Mouse (Mus musculus) neural tube, embryonic 12.5 days (tissue): ENCODE results near the gene Cadm3. TPM values are rescaled to one million over a fixed set of nuclear protein-coding genes. Genes with fewer than 3 reads are reported as not detected.

Experiments
- ATAC-seq: fragments of 200-750 bp; cut with Nextera tagmentation; 2 replicates; pipeline ENCODE4 v1.8.0; 2017; ENCODE audit warnings: low read depth, mild to moderate bottlenecking, moderate TSS enrichment, moderate library complexity; ENCODE audit not compliant: low FRiP score
- H3K27ac ChIP-seq: fragments of 300-500 bp; sonication (generic); 2 replicates; pipeline ENCODE4 v1.5.1; 2016
- H3K27me3 ChIP-seq: fragments of 300-500 bp; sonication (generic); replicated peaks from 2 replicates; pipeline ENCODE4 v1.6.1; 2016; ENCODE audit warnings: mild to moderate bottlenecking
- H3K36me3 ChIP-seq: fragments of 300-500 bp; sonication (generic); 2 replicates; pipeline ENCODE4 v1.6.1; 2016; ENCODE audit warnings: mild to moderate bottlenecking
- H3K4me1 ChIP-seq: fragments of 300-500 bp; sonication (generic); 2 replicates; pipeline ENCODE4 v1.6.1; 2016
- H3K4me2 ChIP-seq: fragments of 300-500 bp; sonication (generic); replicated peaks from 2 replicates; pipeline ENCODE4 v1.6.1; 2016; ENCODE audit warnings: mild to moderate bottlenecking
- H3K4me3 ChIP-seq: fragments of 300-500 bp; sonication (generic); 2 replicates; pipeline ENCODE4 v1.5.1; 2016
- H3K9ac ChIP-seq: fragments of 300-500 bp; sonication (generic); 2 replicates; pipeline ENCODE4 v1.6.1; 2016; ENCODE audit warnings: mild to moderate bottlenecking
- H3K9me3 ChIP-seq: fragments of 300-500 bp; sonication (generic); 2 replicates; pipeline ENCODE4 v1.6.1; 2016; ENCODE audit warnings: mild to moderate bottlenecking
- WGBS: fragments of 180-500 bp; shearing (Covaris S2); methylation state at CpG from one replicate; pipeline ENCODE4 v1.1.7; 2016; 5-methylcytosine and 5-hydroxymethylcytosine counted together
- polyA plus RNA-seq: library from polyadenylated mRNA; unstranded; fragments of >200 nt; fragmentation: Nextera tagmentation; extraction: Ambion mirVana; gene quantifications from 2 replicates; pipeline ENCODE4 v1.2.1, GENCODE M21; 2016

The Cadm3 gene
- polyA plus RNA-seq, 1 experiment from 2014 or later: 36.0 TPM

GRCm38 (mm10) chr1:173371586-173371985 lies 4.1 kb upstream of the Cadm3 start:
- Histone ChIP-seq H3K4me1 (peaks cover 12% of the 10 kb centered on the region), H3K9ac (no peak overlapping the region), H3K4me3 (no peak overlapping the region), H3K9me3 (no peaks in the 10 kb centered on the region), H3K36me3 (no peaks in the 10 kb centered on the region), H3K4me2 (no peak overlapping the region), H3K27me3 (no peaks in the 10 kb centered on the region), H3K27ac (no peak overlapping the region)
- ATAC-seq: no peak
- 84% methylated on average over 6 of the region's 6 CpGs for WGBS

GRCm38 (mm10) chr1:173370456-173370855 lies 3.0 kb upstream of the Cadm3 start:
- WGBS: 70% methylated on average over 6 of the region's 6 CpGs
- no peak overlapping the region for H3K27ac ChIP-seq
- ATAC-seq: no peak

GRCm38 (mm10) chr1:173369611-173370010 lies 2.1 kb upstream of the Cadm3 start:
- 72% methylated on average over 2 of the region's 2 CpGs for WGBS
- no peak for ATAC-seq

More at GRCm38 (mm10) chr1:173370456-173370855, 3.0 kb upstream of the Cadm3 start:
- Histone ChIP-seq H3K4me1 (peaks cover 23% of the 10 kb centered on the region), H3K27me3 (no peaks in the 10 kb centered on the region), H3K36me3 (no peaks in the 10 kb centered on the region), H3K4me3 (no peak overlapping the region), H3K9ac (no peak overlapping the region), H3K9me3 (no peaks in the 10 kb centered on the region), H3K4me2 (no peak overlapping the region)

GRCm38 (mm10) chr1:173366701-173367355 lies 667 bp downstream of the Cadm3 start:
- peak overlapping the region; percentile 83 for H3K4me2 ChIP-seq
- WGBS: under 1% methylated on average over 31 of the region's 31 CpGs
- peak overlapping the region; percentile 72 for H3K27ac ChIP-seq
- H3K4me3 ChIP-seq: peak overlapping the region; percentile 70
- H3K27me3 ChIP-seq: no peaks in the 10 kb centered on the region
- peak; percentile 77 for ATAC-seq
- H3K36me3 ChIP-seq: no peaks in the 10 kb centered on the region
- H3K9me3 ChIP-seq: no peaks in the 10 kb centered on the region
- peaks cover 26% of the 10 kb centered on the region for H3K4me1 ChIP-seq
- peak overlapping the region; percentile 91 for H3K9ac ChIP-seq

More at GRCm38 (mm10) chr1:173369611-173370010, 2.1 kb upstream of the Cadm3 start:
- Histone ChIP-seq H3K4me1 (peaks cover 26% of the 10 kb centered on the region), H3K27ac (no peak overlapping the region), H3K27me3 (no peaks in the 10 kb centered on the region), H3K9me3 (no peaks in the 10 kb centered on the region), H3K9ac (no peak overlapping the region), H3K36me3 (no peaks in the 10 kb centered on the region), H3K4me2 (no peak overlapping the region), H3K4me3 (no peak overlapping the region)

GRCm38 (mm10) chr1:173365970-173366409 lies 1.5 kb downstream of the Cadm3 start:
- Histone ChIP-seq H3K9ac (peak overlapping the region; percentile 91), H3K27me3 (no peaks in the 10 kb centered on the region), H3K27ac (no peak overlapping the region), H3K4me2 (peak overlapping the region; percentile 83), H3K4me1 (peaks cover 26% of the 10 kb centered on the region), H3K9me3 (no peaks in the 10 kb centered on the region), H3K4me3 (peak overlapping the region; percentile 70), H3K36me3 (no peaks in the 10 kb centered on the region)
- peak; percentile 34 for ATAC-seq
- WGBS: 3% methylated on average over 11 of the region's 13 CpGs

GRCm38 (mm10) chr1:173364125-173364800 lies 3.2 kb downstream of the Cadm3 start:
- H3K36me3 ChIP-seq: no peaks in the 10 kb centered on the region
- no peaks in the 10 kb centered on the region for H3K27me3 ChIP-seq
- H3K4me1 ChIP-seq: peaks cover 26% of the 10 kb centered on the region
- H3K4me3 ChIP-seq: no peak overlapping the region
- H3K9ac ChIP-seq: no peak overlapping the region
- H3K4me2 ChIP-seq: no peak overlapping the region
- no peak for ATAC-seq
- H3K9me3 ChIP-seq: no peaks in the 10 kb centered on the region
- H3K27ac ChIP-seq: no peak overlapping the region
- 83% methylated on average over 4 of the region's 4 CpGs for WGBS

GRCm38 (mm10) chr1:173363436-173363835 lies 4.1 kb downstream of the Cadm3 start:
- no peak overlapping the region for H3K27ac ChIP-seq
- H3K9ac ChIP-seq: no peak overlapping the region
- H3K4me1 ChIP-seq: peaks cover 26% of the 10 kb centered on the region
- no peaks in the 10 kb centered on the region for H3K9me3 ChIP-seq
- no peak overlapping the region for H3K4me2 ChIP-seq
- H3K36me3 ChIP-seq: no peaks in the 10 kb centered on the region
- no peak for ATAC-seq
- no peak overlapping the region for H3K4me3 ChIP-seq
- H3K27me3 ChIP-seq: no peaks in the 10 kb centered on the region
- WGBS: 94% methylated on average over 2 of the region's 2 CpGs

- no peaks in the 10 kb centered on the region for H3K27me3 ChIP-seq
- H3K4me3 ChIP-seq: no peak overlapping the region
- peaks cover 8% of the 10 kb centered on the region; the same call in 1 of the 2 replicates for H3K36me3 ChIP-seq
- H3K4me2 ChIP-seq: no peak overlapping the region
- H3K4me1 ChIP-seq: peaks cover 20% of the 10 kb centered on the region
- H3K9me3 ChIP-seq: no peaks in the 10 kb centered on the region
- no peak overlapping the region for H3K27ac ChIP-seq
- no peak overlapping the region for H3K9ac ChIP-seq
- no peak for ATAC-seq
- 43% methylated on average over 6 of the region's 6 CpGs for WGBS
These were observed 5.8 kb downstream of the Cadm3 start for GRCm38 (mm10) chr1:173361651-173362050.

- ATAC-seq: no peak
- Histone ChIP-seq H3K27ac (no peak overlapping the region), H3K36me3 (peaks cover 8% of the 10 kb centered on the region; the same call in 1 of the 2 replicates), H3K27me3 (no peaks in the 10 kb centered on the region), H3K4me3 (no peak overlapping the region), H3K9me3 (no peaks in the 10 kb centered on the region), H3K4me2 (no peak overlapping the region), H3K9ac (no peak overlapping the region), H3K4me1 (peaks cover 5% of the 10 kb centered on the region)
- WGBS: 66% methylated on average over 4 of the region's 4 CpGs
These were observed 7.8 kb downstream of the Cadm3 start for GRCm38 (mm10) chr1:173359590-173360290.

GRCm38 (mm10) chr1:173357799-173358198 lies 9.7 kb downstream of the Cadm3 start:
- no peak overlapping the region for H3K9ac ChIP-seq
- peaks cover 7% of the 10 kb centered on the region for H3K4me1 ChIP-seq
- no peak overlapping the region for H3K4me3 ChIP-seq
- no peaks in the 10 kb centered on the region for H3K27me3 ChIP-seq
- H3K27ac ChIP-seq: no peak overlapping the region
- 47% methylated on average over 4 of the region's 4 CpGs for WGBS
- H3K9me3 ChIP-seq: no peaks in the 10 kb centered on the region
- peaks cover 10% of the 10 kb centered on the region for H3K36me3 ChIP-seq
- H3K4me2 ChIP-seq: no peak overlapping the region
- ATAC-seq: no peak

- peaks cover 7% of the 10 kb centered on the region for H3K4me1 ChIP-seq
- H3K9me3 ChIP-seq: no peaks in the 10 kb centered on the region
- no peak overlapping the region for H3K9ac ChIP-seq
- no peak for ATAC-seq
- WGBS: 85% methylated on average over 2 of the region's 2 CpGs
- H3K4me2 ChIP-seq: no peak overlapping the region
- no peak overlapping the region for H3K27ac ChIP-seq
- no peaks in the 10 kb centered on the region for H3K27me3 ChIP-seq
- peaks cover 10% of the 10 kb centered on the region for H3K36me3 ChIP-seq
- no peak overlapping the region for H3K4me3 ChIP-seq
These were observed 10.8 kb downstream of the Cadm3 start for GRCm38 (mm10) chr1:173356699-173357098.

GRCm38 (mm10) chr1:173355107-173355846 lies 12.2 kb downstream of the Cadm3 start:
- Histone ChIP-seq H3K4me3 (no peak overlapping the region), H3K27ac (no peak overlapping the region), H3K9me3 (no peaks in the 10 kb centered on the region), H3K4me2 (no peak overlapping the region), H3K4me1 (peaks cover 18% of the 10 kb centered on the region), H3K36me3 (peaks cover 10% of the 10 kb centered on the region), H3K9ac (no peak overlapping the region), H3K27me3 (no peaks in the 10 kb centered on the region)
- 83% methylated on average over 7 of the region's 7 CpGs for WGBS
- no peak for ATAC-seq
